Mouse (Mus musculus): ENCODE results near the gene Rffl. TPM values are rescaled to one million over a fixed set of nuclear protein-coding genes. Genes with fewer than 3 reads are reported as not detected.

Rffl gene
- total and polyA plus RNA-seq, 2 experiments from 2014 or later, result 2.8 to 4.3 TPM

DNA sequence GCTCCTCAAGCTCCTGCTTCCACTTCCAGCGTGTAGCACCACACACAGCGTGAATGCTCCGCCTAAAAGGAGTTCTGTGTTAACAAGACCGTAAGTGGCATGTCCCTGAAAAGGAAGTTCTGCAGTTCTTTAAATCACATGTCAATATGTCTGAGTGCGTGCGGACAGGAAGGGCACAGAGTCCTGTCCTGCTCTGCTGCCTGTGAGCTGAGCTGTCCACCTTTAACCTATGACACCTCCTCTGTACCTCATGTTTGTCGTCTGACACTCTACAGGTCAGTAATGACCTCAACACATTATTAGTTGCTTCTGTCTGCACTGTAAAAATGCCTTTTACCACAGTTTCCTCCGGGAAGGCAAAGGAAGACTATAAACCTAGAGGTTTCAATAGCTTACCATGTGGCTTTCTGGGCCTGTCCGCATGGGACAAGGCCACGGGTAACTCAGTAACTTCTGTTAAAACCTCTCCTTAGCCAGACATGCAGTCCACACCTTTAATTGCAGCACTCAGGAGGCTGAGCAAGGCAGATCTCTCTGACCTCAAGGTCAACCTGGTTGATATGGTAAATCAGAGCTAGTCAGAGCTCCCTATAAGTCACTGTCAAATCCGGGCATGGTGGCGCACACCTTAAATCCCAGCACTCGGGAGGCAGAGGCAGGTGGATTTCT lies 50.1 kb downstream of the Rffl start:
- ATAC-seq, result no peak
- no peak overlapping the region for H3K4me2 ChIP-seq (ENCODE audit: low read depth)
- 91% methylated on average over 13 of the region's 13 CpGs for WGBS

GRCm38 (mm10) chr11:82819350-82819749 lies 51.7 kb downstream of the Rffl start:
- ATAC-seq (no peak), DNase-seq (peak; percentile 46)
- H3K4me3 ChIP-seq (ENCODE audit: low read depth, low read length), result no peak overlapping the region
- 52% methylated on average over 4 of the region's 4 CpGs for whole genome bisulfite sequencing
- H3K36me3 ChIP-seq (ENCODE audit: insufficient read depth), result no peaks in the 10 kb centered on the region
- no peaks in the 10 kb centered on the region for H3K4me1 ChIP-seq (ENCODE audit: insufficient read depth)
- H3K27me3 ChIP-seq (ENCODE audit: insufficient read depth, low read length), result no peaks in the 10 kb centered on the region
- H3K27ac ChIP-seq (ENCODE audit: low read depth, low read length), result no peak overlapping the region
- TF ChIP-seq CTCF (IDR thresholded peaks at IDR 0.05; ENCODE audit: low read depth), result peak; percentile 66
- no peak overlapping the region for H3K9ac ChIP-seq
- H3K4me2 ChIP-seq (ENCODE audit: low read depth), result no peak overlapping the region
- no peaks in the 10 kb centered on the region for H3K9me3 ChIP-seq (ENCODE audit: low read length)

More for the DNA sequence above, 50.1 kb downstream of the Rffl start:
- DNase-seq, result no peak
- H3K4me3 ChIP-seq (ENCODE audit: low read depth, low read length), result no peak overlapping the region
- H3K9me3 ChIP-seq (ENCODE audit: low read length), result no peaks in the 10 kb centered on the region
- H3K9ac ChIP-seq, result no peak overlapping the region
- H3K36me3 ChIP-seq (ENCODE audit: insufficient read depth), result no peaks in the 10 kb centered on the region
- H3K27me3 ChIP-seq (ENCODE audit: insufficient read depth, low read length), result no peaks in the 10 kb centered on the region
- no peak overlapping the region for H3K27ac ChIP-seq (ENCODE audit: low read depth, low read length)
- H3K4me1 ChIP-seq (ENCODE audit: insufficient read depth), result no peaks in the 10 kb centered on the region
- no peak for TF ChIP-seq CTCF (IDR thresholded peaks at IDR 0.05; ENCODE audit: low read depth)

GRCm38 (mm10) chr11:82808485-82808884 lies 62.5 kb downstream of the Rffl start:
- Histone ChIP-seq H3K9ac (no peak overlapping the region), H3K36me3 (ENCODE audit: insufficient read depth) (peaks cover 7% of the 10 kb centered on the region; the same call in 1 of the 2 replicates), H3K4me1 (ENCODE audit: insufficient read depth) (no peaks in the 10 kb centered on the region), H3K4me3 (ENCODE audit: low read depth, low read length) (no peak overlapping the region), H3K27me3 (ENCODE audit: insufficient read depth, low read length) (no peaks in the 10 kb centered on the region), H3K4me2 (ENCODE audit: low read depth) (no peak overlapping the region), H3K27ac (ENCODE audit: low read depth, low read length) (no peak overlapping the region), H3K9me3 (ENCODE audit: low read length) (no peaks in the 10 kb centered on the region)
- DNase-seq (no peak), ATAC-seq (no peak)
- 63% methylated on average over 5 of the region's 5 CpGs for WGBS
- no peak for TF ChIP-seq CTCF (IDR thresholded peaks at IDR 0.05; ENCODE audit: low read depth)

- DNase-seq, result no peak
- WGBS, result 84% methylated on average over 3 of the region's 3 CpGs
- ATAC-seq, result no peak
- Histone ChIP-seq H3K27me3 (ENCODE audit: insufficient read depth, low read length) (no peaks in the 10 kb centered on the region), H3K9me3 (ENCODE audit: low read length) (no peaks in the 10 kb centered on the region), H3K4me1 (ENCODE audit: insufficient read depth) (no peaks in the 10 kb centered on the region), H3K36me3 (ENCODE audit: insufficient read depth) (peaks cover 18% of the 10 kb centered on the region; the same call in 1 of the 2 replicates), H3K4me3 (ENCODE audit: low read depth, low read length) (no peak overlapping the region), H3K4me2 (ENCODE audit: low read depth) (no peak overlapping the region), H3K9ac (no peak overlapping the region), H3K27ac (ENCODE audit: low read depth, low read length) (no peak overlapping the region)
- no peak for TF ChIP-seq CTCF (IDR thresholded peaks at IDR 0.05; ENCODE audit: low read depth)
Observed at GRCm38 (mm10) chr11:82807370-82807769, 63.6 kb downstream of the Rffl start.

GRCm38 (mm10) chr11:82806656-82807055 lies 64.4 kb downstream of the Rffl start:
- no peaks in the 10 kb centered on the region for H3K4me1 ChIP-seq (ENCODE audit: insufficient read depth)
- H3K9ac ChIP-seq, result no peak overlapping the region
- 74% methylated on average over 3 of the region's 3 CpGs for WGBS
- ATAC-seq (no peak), DNase-seq (no peak)
- no peaks in the 10 kb centered on the region for H3K27me3 ChIP-seq (ENCODE audit: insufficient read depth, low read length)
- no peak overlapping the region for H3K27ac ChIP-seq (ENCODE audit: low read depth, low read length)
- H3K4me3 ChIP-seq (ENCODE audit: low read depth, low read length), result no peak overlapping the region
- H3K9me3 ChIP-seq (ENCODE audit: low read length), result no peaks in the 10 kb centered on the region
- H3K4me2 ChIP-seq (ENCODE audit: low read depth), result no peak overlapping the region
- no peak for TF ChIP-seq CTCF (IDR thresholded peaks at IDR 0.05; ENCODE audit: low read depth)
- H3K36me3 ChIP-seq (ENCODE audit: insufficient read depth), result peaks cover 25% of the 10 kb centered on the region

DNA sequence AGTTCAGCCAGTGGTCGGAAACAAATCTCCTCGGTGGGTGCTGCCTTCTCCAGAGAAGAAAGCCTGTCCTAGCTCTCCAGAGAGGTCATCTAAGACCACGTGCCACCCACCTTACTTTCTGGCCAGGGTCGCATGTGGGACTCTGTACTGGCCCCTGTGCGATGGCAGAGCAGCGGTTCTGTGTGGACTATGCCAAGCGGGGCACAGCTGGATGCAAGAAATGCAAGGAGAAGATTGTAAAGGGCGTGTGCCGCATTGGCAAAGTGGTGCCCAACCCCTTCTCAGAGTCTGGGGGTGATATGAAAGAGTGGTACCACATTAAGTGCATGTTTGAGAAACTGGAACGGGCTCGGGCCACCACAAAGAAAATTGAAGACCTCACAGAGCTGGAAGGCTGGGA lies 87.6 kb downstream of the Rffl start:
- no peaks in the 10 kb centered on the region for H3K9me3 ChIP-seq (ENCODE audit: low read length)
- WGBS, result 92% methylated on average over 11 of the region's 11 CpGs
- no peak overlapping the region for H3K4me3 ChIP-seq (ENCODE audit: low read depth, low read length)
- H3K4me1 ChIP-seq (ENCODE audit: insufficient read depth), result peaks cover 6% of the 10 kb centered on the region
- no peaks in the 10 kb centered on the region for H3K27me3 ChIP-seq (ENCODE audit: insufficient read depth, low read length)
- H3K27ac ChIP-seq (ENCODE audit: low read depth, low read length), result no peak overlapping the region
- peaks cover 29% of the 10 kb centered on the region for H3K36me3 ChIP-seq (ENCODE audit: insufficient read depth)
- DNase-seq, result no peak
- no peak for ATAC-seq
- H3K9ac ChIP-seq, result no peak overlapping the region
- H3K4me2 ChIP-seq (ENCODE audit: low read depth), result no peak overlapping the region
- TF ChIP-seq CTCF (IDR thresholded peaks at IDR 0.05; ENCODE audit: low read depth), result no peak

DNA sequence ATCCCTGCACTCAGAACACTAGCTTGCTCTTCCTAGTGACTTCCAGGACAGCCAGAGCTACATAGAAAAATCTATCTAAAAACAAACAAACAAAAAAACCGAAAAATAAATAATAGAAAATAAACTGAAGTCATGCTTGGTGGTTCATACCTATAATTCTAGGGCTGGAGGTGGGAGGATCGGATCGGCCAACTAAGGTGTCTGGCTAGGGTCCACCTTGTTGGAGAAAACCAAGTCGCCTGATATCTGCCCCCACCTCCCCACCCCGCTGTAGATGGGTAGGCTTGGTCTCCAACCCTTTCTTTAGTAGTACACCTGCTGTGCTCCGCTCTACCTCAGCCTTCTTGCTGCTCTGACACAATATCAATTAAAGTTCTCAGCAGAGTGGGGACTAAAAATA lies 88.8 kb downstream of the Rffl start:
- H3K27me3 ChIP-seq (ENCODE audit: insufficient read depth, low read length), result no peaks in the 10 kb centered on the region
- H3K4me2 ChIP-seq (ENCODE audit: low read depth), result peak overlapping the region; percentile 66
- no peak for TF ChIP-seq CTCF (IDR thresholded peaks at IDR 0.05; ENCODE audit: low read depth)
- peak overlapping the region; percentile 92 for H3K9ac ChIP-seq
- H3K9me3 ChIP-seq (ENCODE audit: low read length), result no peaks in the 10 kb centered on the region
- H3K4me3 ChIP-seq (ENCODE audit: low read depth, low read length), result peak overlapping the region; percentile 92
- peaks cover 17% of the 10 kb centered on the region for H3K36me3 ChIP-seq (ENCODE audit: insufficient read depth)
- DNase-seq (no peak), ATAC-seq (no peak)
- 35% methylated on average over 6 of the region's 6 CpGs for WGBS
- no peak overlapping the region for H3K27ac ChIP-seq (ENCODE audit: low read depth, low read length)
- peaks cover 6% of the 10 kb centered on the region for H3K4me1 ChIP-seq (ENCODE audit: insufficient read depth)

Data from forebrain, postnatal 0 days (tissue).